Mouse (Mus musculus) C2C12 (cell line): ENCODE data around the gene Gm48551.

ENCODE experiments used
- CEBPB ChIP-seq: IDR thresholded peaks from one replicate; pipeline ENCODE4 v1.6.1; 2011; ENCODE audit warnings: low read depth, mild to moderate bottlenecking, control low read depth, moderate library complexity
- CTCF ChIP-seq: IDR thresholded peaks from one replicate; pipeline ENCODE4 v1.5.1; 2011; ENCODE audit not compliant: control insufficient read depth, insufficient read depth, insufficient read length
- MYOG ChIP-seq: IDR thresholded peaks from one replicate; pipeline ENCODE4 v1.6.1; 2011; ENCODE audit not compliant: control insufficient read depth, insufficient read length; ENCODE audit errors: extremely low read depth

DNA sequence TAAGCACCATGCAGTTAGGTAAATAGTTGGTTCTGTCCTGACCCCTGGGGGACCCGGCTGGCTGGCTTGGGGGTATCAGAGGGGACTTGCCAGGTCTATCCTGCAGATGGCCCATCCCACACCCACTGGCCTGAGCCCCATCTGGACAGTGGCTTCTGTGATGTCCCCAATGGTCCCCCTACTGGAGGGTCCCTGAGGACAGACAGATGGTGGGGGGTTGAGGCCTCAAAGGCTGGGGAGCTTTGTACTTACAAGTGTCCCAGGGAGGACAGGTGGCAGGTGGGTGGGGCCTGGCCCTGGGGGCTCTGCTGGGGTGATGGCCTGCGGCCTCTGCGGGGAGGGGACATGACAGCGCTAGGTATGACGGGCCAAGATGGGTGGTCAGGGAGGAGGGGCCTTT lies 15.0 kb downstream of the Gm48551 start:
- TF ChIP-seq CTCF (no peak), MYOG (no peak), CEBPB (no peak)
